Mouse (Mus musculus) neural tube, embryonic 11.5 days (tissue): ENCODE data around the gene Srp14. TPM values are rescaled to one million over a fixed set of nuclear protein-coding genes. Genes with fewer than 3 reads are reported as not detected.

ENCODE experiments used
- ATAC-seq: fragments of 200-750 bp; cut with Nextera tagmentation; 2 replicates; pipeline ENCODE4 v1.8.0; 2017; ENCODE audit warnings: moderate number of reproducible peaks, mild to moderate bottlenecking, moderate TSS enrichment, moderate library complexity; ENCODE audit not compliant: insufficient read depth, low FRiP score, low TSS enrichment
- DNase-seq: peaks from one replicate; pipeline ENCODE4 v3.0.0-alpha.2; 2015; ENCODE audit warnings: low spot score
- H3K27ac ChIP-seq: fragments of 300-500 bp; sonication (generic); 2 replicates; pipeline ENCODE4 v1.5.1; 2014; ENCODE audit warnings: low read depth, mild to moderate bottlenecking, low read length
- H3K27me3 ChIP-seq: fragments of 300-500 bp; sonication (generic); 2 replicates; pipeline ENCODE4 v1.6.1; 2014; ENCODE audit warnings: mild to moderate bottlenecking, low read length, mixed read lengths; ENCODE audit not compliant: control insufficient read depth, insufficient read depth
- H3K36me3 ChIP-seq: fragments of 300-500 bp; sonication (generic); 2 replicates; pipeline ENCODE4 v1.6.1; 2014; ENCODE audit warnings: mild to moderate bottlenecking, low read length, moderate library complexity, mixed read lengths; ENCODE audit not compliant: control insufficient read depth, insufficient read depth
- H3K4me1 ChIP-seq: fragments of 300-500 bp; sonication (generic); 2 replicates; pipeline ENCODE4 v1.6.1; 2014; ENCODE audit warnings: low read length, mixed read lengths; ENCODE audit not compliant: control insufficient read depth, insufficient read depth
- H3K4me2 ChIP-seq: fragments of 300-500 bp; sonication (generic); 2 replicates; pipeline ENCODE4 v1.6.1; 2014; ENCODE audit warnings: low read depth, mild to moderate bottlenecking, moderate library complexity
- H3K4me3 ChIP-seq: fragments of 300-500 bp; sonication (generic); 2 replicates; pipeline ENCODE4 v1.5.1; 2014; ENCODE audit warnings: low read depth, low read length
- H3K9ac ChIP-seq: fragments of 300-500 bp; sonication (generic); 2 replicates; pipeline ENCODE4 v1.6.1; 2014; ENCODE audit warnings: mild to moderate bottlenecking, low read length
- H3K9me3 ChIP-seq: fragments of 300-500 bp; sonication (generic); 2 replicates; pipeline ENCODE4 v1.6.1; 2016; ENCODE audit warnings: low read length; ENCODE audit not compliant: control insufficient read depth
- WGBS: fragments of 180-500 bp; shearing (Covaris S2); extraction: QIAGEN DNeasy Blood & Tissue Kit; methylation state at CpG from one replicate; pipeline ENCODE4 v1.1.7; 2014; 5-methylcytosine and 5-hydroxymethylcytosine counted together
- polyA plus RNA-seq: library from polyadenylated mRNA; unstranded; fragments of >200 nt; fragmentation: Nextera tagmentation; extraction: Ambion mirVana; gene quantifications from 2 replicates; pipeline ENCODE4 v1.2.1, GENCODE M21; 2014

Gene Srp14
- 281 and 284 TPM in 2 replicates for polyA plus RNA-seq

DNA sequence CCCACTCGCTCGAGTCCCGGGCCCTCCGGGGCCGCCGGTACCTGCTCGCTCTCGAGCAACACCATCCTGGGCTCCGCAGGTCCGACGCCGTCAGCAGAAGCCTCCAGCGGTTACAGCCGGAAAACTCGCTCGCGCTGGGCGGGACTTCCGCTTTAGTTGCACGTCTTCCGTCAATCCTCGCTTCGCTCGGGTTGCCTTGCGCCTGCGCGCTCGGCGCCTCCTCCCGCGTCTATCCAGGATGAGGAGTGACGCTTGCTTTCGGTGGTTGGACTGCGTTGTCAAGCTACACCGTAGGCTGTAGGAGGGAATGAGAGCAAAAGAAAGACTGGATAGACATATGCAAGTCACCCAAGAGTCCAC lies at the start of gene Srp14:
Gene Srp14, minus strand, starts transcription at position 162 of the 360 bp plus-strand sequence.
- no peaks in the 10 kb centered on the region for H3K9me3 ChIP-seq
- peak; percentile 96 for DNase-seq
- peak within 1 kb of the TSS; percentile 79 for H3K9ac ChIP-seq
- no peaks in the 10 kb centered on the region for H3K27me3 ChIP-seq
- H3K4me1 ChIP-seq: peaks cover 8% of the 10 kb centered on the region
- peak within 1 kb of the TSS; percentile 55; the same call in 1 of the 2 replicates for H3K27ac ChIP-seq
- peak within 1 kb of the TSS; percentile 89 for H3K4me2 ChIP-seq
- ATAC-seq: peak; percentile 94
- H3K36me3 ChIP-seq: no peaks in the 10 kb centered on the region
- WGBS: under 1% methylated on average over 35 of the region's 35 CpGs
- H3K4me3 ChIP-seq: peak within 1 kb of the TSS; percentile 78

DNA sequence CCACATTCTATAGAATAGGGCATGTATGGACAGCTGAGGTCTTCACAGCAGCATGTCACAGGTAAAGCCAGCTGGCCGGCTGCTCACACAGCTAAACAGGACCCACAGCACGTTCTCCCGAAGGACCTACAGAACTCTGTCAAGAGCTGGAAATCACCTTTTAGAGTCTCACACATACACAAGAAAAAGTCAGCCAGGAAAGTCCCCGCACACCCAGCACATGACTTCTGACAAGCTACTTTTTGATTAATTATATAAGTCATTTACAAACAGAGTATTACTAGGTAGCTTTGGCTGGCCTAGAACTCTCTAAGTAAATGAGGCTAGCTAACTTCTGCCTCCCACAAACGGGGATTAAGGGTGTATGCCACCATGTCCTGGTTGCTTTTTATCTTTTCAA lies 47.0 kb upstream of the Srp14 start:
- no peak overlapping the region for H3K27ac ChIP-seq
- no peak overlapping the region for H3K4me2 ChIP-seq
- H3K4me3 ChIP-seq: no peak overlapping the region
- H3K27me3 ChIP-seq: no peaks in the 10 kb centered on the region
- H3K9ac ChIP-seq: no peak overlapping the region
- H3K9me3 ChIP-seq: no peaks in the 10 kb centered on the region
- 93% methylated on average over 5 of the region's 5 CpGs for WGBS
- H3K36me3 ChIP-seq: no peaks in the 10 kb centered on the region
- DNase-seq: no peak
- peaks cover 25% of the 10 kb centered on the region for H3K4me1 ChIP-seq
- ATAC-seq: no peak

DNA sequence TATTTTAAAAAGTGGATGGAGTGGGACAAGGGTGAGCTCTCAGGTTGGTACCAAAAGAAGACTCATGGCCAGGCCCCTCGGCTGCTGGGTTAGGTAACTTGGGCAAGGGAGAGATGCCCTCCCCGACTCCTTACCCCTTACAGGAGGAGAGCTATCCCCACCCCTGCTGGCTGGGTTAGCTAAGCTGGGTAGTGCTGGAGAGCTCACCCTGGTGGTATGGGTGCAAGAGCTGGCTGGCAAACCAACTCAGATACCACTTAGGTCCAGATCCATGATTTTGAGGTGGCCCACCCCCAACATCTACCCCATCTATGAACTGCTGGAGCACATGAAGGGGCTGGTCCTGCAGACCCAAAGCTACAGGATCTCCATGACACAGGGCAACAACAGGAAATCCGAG lies 45.3 kb upstream of the Srp14 start:
- Histone ChIP-seq H3K36me3 (no peaks in the 10 kb centered on the region), H3K4me2 (no peak overlapping the region), H3K4me3 (no peak overlapping the region), H3K27me3 (no peaks in the 10 kb centered on the region), H3K27ac (no peak overlapping the region), H3K4me1 (peaks cover 15% of the 10 kb centered on the region), H3K9me3 (no peaks in the 10 kb centered on the region), H3K9ac (no peak overlapping the region)
- DNase-seq (no peak), ATAC-seq (no peak)
- 78% methylated on average over 3 of the region's 3 CpGs for WGBS

DNA sequence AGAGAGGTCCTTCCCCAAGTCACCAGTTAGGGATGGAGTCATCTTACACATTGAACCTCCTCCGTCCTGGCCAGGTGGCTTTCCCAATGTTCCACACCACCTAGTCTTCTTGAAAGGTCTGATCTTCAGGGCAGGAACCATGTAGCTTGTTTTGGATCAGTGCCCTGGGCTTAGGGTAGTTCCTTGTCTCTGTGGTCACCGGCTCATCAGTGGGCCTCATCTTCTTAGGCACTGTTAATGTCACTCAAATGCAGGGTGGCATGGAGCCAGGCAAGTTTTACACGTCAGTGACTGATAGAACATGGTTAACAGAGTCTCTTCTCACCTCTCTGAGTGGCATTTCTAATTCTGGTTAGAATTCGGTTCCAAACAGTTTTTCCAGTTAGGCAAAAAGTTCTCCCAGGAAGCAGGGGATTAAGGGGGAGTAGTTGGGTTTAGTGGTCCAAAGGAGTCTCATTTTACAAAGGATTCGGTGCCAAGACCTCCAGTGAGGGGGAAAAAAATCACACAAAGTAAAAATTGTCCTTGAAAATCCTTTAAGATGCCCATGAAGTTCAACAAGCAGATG lies 43.7 kb upstream of the Srp14 start:
- Histone ChIP-seq H3K4me2 (no peak overlapping the region), H3K27me3 (no peaks in the 10 kb centered on the region), H3K9ac (no peak overlapping the region), H3K9me3 (no peaks in the 10 kb centered on the region), H3K4me1 (peaks cover 8% of the 10 kb centered on the region; the same call in 1 of the 2 replicates), H3K36me3 (no peaks in the 10 kb centered on the region), H3K27ac (no peak overlapping the region), H3K4me3 (no peak overlapping the region)
- WGBS: 75% methylated on average over 5 of the region's 5 CpGs
- ATAC-seq (no peak), DNase-seq (no peak)

DNA sequence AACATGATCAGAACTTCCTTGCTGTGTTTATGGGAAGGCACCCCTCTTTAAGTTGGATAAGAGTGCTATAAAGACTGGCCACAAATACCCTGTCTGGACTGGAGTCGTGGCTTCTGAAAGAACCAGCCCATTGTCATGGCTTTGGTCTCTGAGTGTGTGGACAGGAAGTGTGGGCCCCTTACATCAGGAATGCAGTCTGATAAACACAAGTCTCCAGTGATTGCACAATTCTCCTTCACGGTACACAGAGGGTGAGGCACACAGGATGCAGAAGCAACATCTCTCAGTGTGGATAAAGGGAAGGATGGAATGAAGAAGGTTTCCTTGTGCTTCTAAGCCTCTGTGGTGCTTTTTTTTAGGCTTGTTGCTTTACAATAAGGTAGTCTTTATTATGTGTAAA lies 42.8 kb upstream of the Srp14 start:
- no peak overlapping the region for H3K4me3 ChIP-seq
- no peak for ATAC-seq
- no peak for DNase-seq
- no peak overlapping the region for H3K4me2 ChIP-seq
- H3K27ac ChIP-seq: no peak overlapping the region
- H3K36me3 ChIP-seq: no peaks in the 10 kb centered on the region
- no peak overlapping the region for H3K9ac ChIP-seq
- H3K4me1 ChIP-seq: peaks cover 8% of the 10 kb centered on the region; the same call in 1 of the 2 replicates
- WGBS: 42% methylated on average over 2 of the region's 2 CpGs
- no peaks in the 10 kb centered on the region for H3K27me3 ChIP-seq
- H3K9me3 ChIP-seq: no peaks in the 10 kb centered on the region

DNA sequence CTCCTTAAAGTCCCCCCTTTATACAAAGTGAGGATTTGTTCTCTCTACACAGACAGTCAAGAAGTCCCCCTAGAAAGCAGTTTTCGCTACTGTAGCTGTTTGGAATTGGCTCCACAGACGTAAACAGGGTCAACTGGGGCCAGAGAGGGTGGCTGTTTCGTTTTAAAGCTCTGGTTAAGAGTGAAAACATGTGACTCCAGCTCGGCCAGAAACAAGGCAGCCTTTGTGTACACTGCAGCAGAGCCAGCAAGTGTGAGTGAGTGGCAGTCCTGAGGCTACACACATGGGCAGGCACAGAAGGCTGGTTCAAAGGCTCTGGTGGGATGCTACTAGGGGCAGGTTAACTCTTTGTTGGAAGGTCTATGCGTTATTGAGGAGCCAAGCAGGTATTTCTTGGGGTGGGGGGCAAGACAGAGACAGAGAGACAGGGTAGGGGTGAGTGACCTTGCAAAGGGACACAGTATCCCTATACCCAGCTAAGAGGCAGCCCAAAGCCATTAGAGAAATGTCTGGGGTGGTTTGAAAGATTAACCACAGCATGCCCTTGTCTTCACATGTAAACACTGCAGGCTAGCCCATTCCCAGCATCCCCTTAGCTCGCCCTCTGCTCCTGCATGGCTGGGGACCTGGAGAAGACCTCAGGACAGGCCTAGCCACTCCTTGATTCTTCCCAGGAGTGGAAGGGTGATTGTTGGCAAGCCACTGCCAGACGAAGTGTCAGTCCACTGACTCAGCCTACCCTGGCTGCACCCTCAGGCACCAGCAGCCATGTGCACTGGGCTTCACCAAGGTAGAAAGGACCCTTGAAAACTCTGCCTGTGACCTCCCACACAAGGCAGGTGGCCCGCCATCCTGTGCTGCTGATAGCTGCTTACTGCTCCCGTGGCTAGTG lies 40.8 kb upstream of the Srp14 start:
- ATAC-seq: peak; percentile 86
- H3K9ac ChIP-seq: no peak overlapping the region

DNA sequence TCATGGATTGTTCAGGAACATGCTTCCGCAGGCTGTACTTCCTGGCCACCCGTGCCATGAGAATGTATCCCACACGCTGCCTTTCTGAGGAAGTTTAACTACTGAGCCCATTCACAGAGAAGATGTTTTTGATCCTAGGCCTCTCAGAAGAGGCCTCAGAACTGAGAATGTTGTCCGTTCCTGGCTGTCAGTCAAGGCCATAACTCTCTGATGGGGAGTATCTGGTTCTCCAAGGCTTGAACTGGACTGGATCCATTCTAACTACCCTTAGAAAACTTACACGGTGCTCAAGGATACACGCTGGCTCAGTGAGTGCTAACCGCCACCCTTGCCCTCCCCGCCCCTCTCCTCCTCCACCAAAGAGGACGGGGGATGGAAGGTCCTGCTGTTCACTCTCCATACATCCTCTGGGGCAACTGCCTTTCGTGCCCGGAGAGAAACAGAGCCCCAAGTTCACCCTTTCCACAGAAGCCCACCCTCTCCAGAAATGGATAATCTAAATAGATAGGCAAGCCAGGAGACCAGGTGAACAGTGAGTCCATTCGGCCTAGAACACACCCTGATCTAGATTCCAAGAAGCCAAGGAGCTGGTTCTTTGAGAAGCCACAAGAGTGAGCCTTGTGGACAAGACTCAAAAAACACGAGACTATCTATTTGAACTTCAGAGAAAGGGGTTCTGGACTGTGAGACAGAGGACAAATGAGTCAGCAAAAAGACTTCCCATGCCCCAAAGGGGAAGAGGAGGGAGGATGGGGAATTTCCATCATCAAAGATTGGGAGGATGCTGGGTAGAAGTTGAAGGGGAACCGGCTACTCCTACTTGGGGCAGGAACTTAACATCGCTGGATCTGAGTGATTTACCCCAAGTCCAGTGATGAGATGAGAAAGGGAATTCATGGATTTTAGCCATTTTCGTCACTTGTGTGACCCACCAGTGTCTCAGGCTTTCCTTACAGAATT lies 33.2 kb upstream of the Srp14 start:
- WGBS: 76% methylated on average over 16 of the region's 16 CpGs
- Histone ChIP-seq H3K9ac (no peak overlapping the region), H3K27ac (no peak overlapping the region), H3K4me2 (no peak overlapping the region), H3K36me3 (no peaks in the 10 kb centered on the region), H3K9me3 (no peaks in the 10 kb centered on the region), H3K4me1 (peaks cover 10% of the 10 kb centered on the region), H3K27me3 (no peaks in the 10 kb centered on the region), H3K4me3 (no peak overlapping the region)
- DNase-seq (no peak), ATAC-seq (no peak)

More for the DNA sequence above, 40.8 kb upstream of the Srp14 start:
- peak overlapping the region; percentile 75 for H3K27ac ChIP-seq
- no peaks in the 10 kb centered on the region for H3K27me3 ChIP-seq
- 36% methylated on average over 9 of the region's 9 CpGs for WGBS
- no peaks in the 10 kb centered on the region for H3K9me3 ChIP-seq
- peak; percentile 67 for DNase-seq
- no peak overlapping the region for H3K4me2 ChIP-seq
- H3K36me3 ChIP-seq: no peaks in the 10 kb centered on the region
- H3K4me3 ChIP-seq: no peak overlapping the region
- H3K4me1 ChIP-seq: peaks cover 8% of the 10 kb centered on the region; the same call in 1 of the 2 replicates

DNA sequence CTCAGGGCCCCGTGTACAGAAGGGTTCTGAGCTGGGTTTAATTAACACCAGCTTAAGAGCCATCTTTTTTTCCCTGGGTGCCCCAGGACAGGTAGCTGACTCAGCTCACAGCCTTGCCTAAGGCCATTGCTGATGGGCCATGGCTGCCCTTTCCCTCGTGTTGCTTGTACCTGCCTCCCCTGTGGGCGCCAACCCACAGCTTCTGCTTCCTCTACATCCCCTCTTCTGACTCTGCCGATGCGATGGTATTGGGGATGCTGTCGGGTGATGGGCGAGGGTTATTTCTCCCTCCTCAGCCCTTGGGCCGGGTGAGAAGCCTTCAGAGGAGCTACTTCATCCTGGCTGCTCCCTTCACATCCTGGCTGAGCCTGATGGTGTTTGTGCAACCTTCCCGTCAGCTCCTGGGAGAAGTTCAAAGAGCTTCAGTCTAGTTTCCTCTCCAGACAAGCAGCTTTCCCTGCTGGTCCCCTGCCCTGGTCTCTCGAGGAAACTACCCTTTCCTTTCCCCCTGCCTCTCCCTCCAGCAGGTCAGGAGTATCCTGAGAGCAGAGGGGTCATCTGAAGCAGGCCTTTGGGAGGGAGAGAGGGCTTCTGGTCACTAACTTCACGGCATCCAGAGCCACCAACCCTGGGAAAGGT lies 32.4 kb upstream of the Srp14 start:
- DNase-seq: no peak
- no peak overlapping the region for H3K4me2 ChIP-seq
- no peak for ATAC-seq
- H3K27ac ChIP-seq: no peak overlapping the region
- peaks cover 10% of the 10 kb centered on the region for H3K4me1 ChIP-seq
- 64% methylated on average over 11 of the region's 11 CpGs for WGBS
- no peak overlapping the region for H3K9ac ChIP-seq
- H3K4me3 ChIP-seq: no peak overlapping the region
- no peaks in the 10 kb centered on the region for H3K36me3 ChIP-seq
- no peaks in the 10 kb centered on the region for H3K9me3 ChIP-seq
- H3K27me3 ChIP-seq: no peaks in the 10 kb centered on the region
